Mouse (Mus musculus) lung, adult 2 months (tissue): ENCODE measurements around the gene Stk10.

Experiments used
- CTCF ChIP-seq: fragments of 200-500 bp; IDR thresholded peaks from 2 replicates; pipeline ENCODE4 v1.5.1; 2011; ENCODE audit warnings: mild to moderate bottlenecking, low read length, control low read depth; ENCODE audit not compliant: insufficient read depth
- POLR2A ChIP-seq: fragments of 200-500 bp; IDR thresholded peaks from 2 replicates; pipeline ENCODE4 v1.6.1; 2011; ENCODE audit warnings: low read depth, mild to moderate bottlenecking, control low read depth, low read length, borderline replicate concordance; ENCODE audit errors: extremely low read depth

- TF ChIP-seq POLR2A (no peak), CTCF (no peak)
Measured at GRCm38 (mm10) chr11:32499931-32500330, 33.2 kb upstream of the Stk10 start.
